Mouse (Mus musculus) thymus, adult 18-20 months (tissue): ENCODE data around the gene Eps15.

ENCODE experiments used
- DNase-seq, 2 experiments: peaks; one replicate each; pipeline ENCODE4 v3.0.0; 2022; ENCODE audit warnings: mixed read lengths in 2 of 2

Gene Eps15

DNA sequence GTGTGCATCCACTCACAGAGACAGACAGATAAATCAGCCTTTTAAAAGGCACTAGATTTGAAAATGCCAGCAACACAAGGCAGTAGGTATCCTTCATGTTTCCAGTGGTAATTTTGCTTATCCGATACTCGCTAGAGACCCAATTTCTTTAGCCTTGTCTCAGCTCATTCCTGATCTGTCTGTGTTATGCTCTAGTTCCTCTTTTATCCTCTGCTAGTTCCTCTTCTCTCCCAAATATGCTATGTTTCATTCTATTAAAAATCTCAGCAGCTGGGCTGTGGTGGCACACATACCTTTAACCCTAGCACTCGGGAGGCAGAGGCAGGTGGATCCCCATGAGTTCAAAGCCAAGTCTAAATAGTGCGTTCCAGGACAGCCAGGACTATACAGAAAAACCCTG lies 8.3 kb upstream of the Eps15 start:
- no peak for DNase-seq

DNA sequence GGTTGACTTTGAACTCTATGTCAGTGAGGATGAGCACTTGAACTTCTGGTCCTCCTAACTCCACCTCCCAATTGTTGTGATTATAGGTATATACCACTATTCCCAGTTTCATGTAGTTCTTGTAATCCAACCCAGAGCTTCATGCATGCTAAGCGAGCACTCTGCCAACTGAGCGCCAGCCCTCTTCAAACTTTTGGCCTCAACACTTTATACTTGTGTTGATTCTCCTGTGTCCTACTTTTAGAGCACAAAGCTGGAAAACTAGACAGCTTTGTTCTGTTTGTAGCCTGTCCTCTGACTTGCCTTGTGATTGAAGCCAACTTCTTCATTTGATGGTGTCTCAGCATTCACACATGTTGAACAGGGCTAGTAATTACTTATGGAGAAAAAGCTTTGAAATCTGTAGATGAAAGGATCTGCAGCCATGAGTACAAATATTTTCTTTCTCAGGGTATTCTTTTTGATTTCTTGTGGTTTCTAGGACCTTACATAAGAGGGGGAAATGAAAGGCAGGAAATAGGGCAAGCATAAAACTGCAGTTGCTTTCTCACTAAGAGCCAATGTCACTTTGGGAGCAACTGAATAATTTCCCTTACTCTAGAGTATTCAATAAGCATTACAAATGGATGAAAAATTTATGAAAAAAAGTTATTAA lies 6.4 kb upstream of the Eps15 start:
- DNase-seq = no peak

- DNase-seq = peak; percentile 26 to 32
Measured at GRCm38 (mm10) chr4:109280459-109281160, 542 bp downstream of the Eps15 start.

DNA sequence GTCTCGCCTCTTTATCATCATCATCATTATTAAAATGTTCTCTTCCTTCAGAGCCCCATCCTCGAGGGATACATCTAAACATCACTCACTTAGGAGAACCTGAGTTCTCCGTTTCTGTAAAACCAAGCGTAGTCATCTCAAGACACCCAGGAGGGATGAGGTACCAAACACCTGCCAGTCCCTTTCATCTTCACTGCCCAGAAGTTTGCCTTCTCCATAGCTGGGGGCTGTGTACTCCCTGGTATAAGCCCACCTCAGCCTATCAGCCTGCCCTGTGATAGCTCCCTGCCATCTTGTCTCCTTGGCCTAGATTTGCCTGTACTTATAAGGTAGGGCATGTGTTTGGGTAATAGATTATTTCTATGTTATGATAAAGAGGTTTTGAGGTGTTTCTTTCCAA lies 1.1 kb downstream of the Eps15 start:
- DNase-seq = no peak

GRCm38 (mm10) chr4:109281946-109282345 lies 1.9 kb downstream of the Eps15 start:
- no peak for DNase-seq

- DNase-seq = no peak
Measured at GRCm38 (mm10) chr4:109294629-109295028, 14.6 kb downstream of the Eps15 start.

DNA sequence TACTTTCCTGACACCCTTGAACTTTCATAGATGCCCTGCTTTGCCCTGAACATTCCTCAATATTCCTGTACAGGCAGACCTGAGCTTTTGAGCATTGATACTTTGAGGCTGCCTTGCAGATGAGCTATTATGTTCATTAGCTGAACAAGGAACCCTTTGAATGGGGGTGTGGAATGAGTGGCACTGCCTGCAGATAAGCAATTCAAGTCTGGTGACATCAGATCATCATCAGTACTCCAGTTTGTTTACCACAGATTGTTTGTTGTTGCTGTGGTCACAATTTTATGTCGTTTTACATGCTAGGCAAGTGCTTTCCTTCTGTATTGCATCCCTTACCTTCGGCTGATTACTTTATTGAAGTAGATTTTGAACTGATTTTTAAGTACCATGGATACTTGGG lies 16.4 kb downstream of the Eps15 start:
- no peak for DNase-seq

DNA sequence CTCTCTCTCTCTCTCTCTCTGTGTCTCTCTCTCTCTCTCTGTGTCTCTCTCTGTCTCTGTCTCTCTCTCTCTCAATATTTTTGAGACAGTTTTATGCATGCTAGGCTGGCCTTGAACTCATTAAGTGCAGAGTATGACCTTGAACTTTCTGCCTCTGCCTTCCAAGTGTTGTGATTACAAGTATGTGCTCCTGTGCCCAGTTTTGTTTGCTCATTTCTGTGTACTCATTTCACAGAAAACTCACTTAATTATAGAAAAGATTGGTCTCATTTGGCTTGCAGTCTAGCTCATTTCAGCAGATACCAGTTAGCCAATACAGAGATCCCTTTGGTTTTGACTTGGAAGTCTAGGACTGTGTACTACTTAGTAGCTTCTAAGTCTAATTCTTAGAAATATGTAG lies 19.1 kb downstream of the Eps15 start:
- DNase-seq = no peak

GRCm38 (mm10) chr4:109316941-109317894 lies 37.1 kb downstream of the Eps15 start:
- no peak for DNase-seq

- DNase-seq = no peak
Measured at GRCm38 (mm10) chr4:109336796-109337195, 56.7 kb downstream of the Eps15 start.

- no peak for DNase-seq
Measured at GRCm38 (mm10) chr4:109341222-109341621, 61.2 kb downstream of the Eps15 start.

DNA sequence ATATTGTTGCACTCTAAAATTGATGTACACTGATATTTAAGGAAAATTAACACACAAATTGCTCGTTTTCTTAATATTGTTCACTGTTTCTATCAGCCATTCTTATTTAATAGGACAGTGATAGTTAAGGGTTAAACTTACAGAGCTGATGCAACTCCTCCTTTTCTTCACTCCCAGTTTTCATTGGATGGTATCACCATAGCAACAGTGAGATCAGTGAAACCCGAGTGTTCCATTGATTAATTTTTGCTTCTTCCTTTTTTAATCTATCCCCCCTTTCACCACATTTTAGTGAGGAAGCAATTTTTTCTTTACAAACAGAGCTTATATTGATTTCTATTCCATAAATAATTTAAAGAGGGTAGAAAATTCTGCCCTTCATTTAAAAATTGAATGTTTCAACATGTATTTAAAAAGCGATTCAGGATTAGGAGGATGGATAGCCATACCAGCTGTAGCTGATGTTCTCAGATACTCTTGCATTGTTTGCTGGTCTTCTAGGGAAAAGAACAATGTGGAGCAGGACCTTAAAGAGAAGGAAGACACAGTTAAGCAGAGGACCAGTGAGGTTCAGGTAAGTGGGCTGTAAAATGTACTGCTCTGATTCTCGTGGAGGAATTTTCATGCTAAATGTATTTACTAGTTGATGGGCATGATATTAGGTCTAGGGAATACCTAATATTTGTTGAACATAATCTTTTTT lies 62.9 kb downstream of the Eps15 start:
- no peak for DNase-seq

DNA sequence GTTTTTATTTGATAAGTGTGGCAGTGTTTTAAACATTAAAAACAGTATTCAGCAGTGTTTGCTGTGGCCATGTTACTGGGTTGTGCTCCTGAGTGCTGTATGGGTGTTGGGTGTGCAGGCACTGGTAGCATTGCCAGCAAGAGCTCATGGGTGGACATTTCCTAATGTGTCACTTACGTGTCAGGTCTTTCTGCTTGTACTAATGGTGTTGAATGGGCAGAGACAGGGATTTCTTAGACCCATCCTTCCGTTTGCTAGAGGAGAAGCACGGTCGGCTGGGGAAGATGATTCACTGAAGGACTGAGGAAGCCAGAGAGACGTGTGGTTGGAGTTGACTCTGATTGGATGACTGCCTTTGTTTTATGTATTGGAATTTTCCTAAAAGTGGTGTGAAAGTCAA lies 63.8 kb downstream of the Eps15 start:
- DNase-seq = no peak

DNA sequence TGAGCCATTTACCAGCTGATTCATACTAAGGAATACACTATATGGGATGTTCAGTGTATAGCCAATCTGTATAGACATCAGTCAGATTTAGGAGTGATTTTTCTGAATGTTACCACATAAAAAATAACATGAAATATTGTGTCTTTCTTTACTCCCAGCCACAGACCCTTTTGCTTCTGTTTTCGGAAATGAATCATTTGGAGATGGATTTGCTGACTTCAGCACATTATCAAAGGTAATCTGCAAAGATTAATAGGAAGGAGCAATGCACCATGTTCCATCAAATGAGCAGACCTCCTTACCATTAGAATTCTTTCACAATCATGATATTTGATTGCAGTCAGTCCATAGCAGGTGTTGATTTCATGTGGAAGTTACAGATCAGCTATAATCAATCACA lies 98.0 kb downstream of the Eps15 start:
- DNase-seq = no peak

GRCm38 (mm10) chr4:109382457-109382856 lies 102.4 kb downstream of the Eps15 start:
- no peak for DNase-seq

DNA sequence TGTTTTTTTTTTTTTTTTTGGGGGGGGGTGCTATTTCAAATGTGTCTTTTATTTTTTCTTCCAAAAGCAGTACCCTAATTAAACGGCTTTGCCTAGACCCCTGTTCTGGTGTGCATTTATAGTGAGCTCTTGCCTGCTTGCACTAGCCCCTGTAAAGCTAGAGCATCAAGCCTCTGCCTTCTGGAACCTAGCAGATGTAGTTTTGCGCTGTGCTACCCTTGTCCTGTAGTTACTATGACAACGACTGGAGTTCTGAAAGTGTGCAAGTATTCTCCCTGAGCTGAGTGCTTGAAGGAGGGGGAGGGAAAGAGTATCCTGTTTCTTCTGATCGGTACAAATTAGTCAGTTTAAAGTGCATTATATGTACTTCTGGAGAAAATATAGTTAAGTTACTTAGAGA lies 105.5 kb downstream of the Eps15 start:
- no peak for DNase-seq

- DNase-seq = no peak
Measured at GRCm38 (mm10) chr4:109393229-109393779, 113.2 kb downstream of the Eps15 start.

GRCm38 (mm10) chr4:109393902-109394301 lies 113.8 kb downstream of the Eps15 start:
- DNase-seq = no peak

DNA sequence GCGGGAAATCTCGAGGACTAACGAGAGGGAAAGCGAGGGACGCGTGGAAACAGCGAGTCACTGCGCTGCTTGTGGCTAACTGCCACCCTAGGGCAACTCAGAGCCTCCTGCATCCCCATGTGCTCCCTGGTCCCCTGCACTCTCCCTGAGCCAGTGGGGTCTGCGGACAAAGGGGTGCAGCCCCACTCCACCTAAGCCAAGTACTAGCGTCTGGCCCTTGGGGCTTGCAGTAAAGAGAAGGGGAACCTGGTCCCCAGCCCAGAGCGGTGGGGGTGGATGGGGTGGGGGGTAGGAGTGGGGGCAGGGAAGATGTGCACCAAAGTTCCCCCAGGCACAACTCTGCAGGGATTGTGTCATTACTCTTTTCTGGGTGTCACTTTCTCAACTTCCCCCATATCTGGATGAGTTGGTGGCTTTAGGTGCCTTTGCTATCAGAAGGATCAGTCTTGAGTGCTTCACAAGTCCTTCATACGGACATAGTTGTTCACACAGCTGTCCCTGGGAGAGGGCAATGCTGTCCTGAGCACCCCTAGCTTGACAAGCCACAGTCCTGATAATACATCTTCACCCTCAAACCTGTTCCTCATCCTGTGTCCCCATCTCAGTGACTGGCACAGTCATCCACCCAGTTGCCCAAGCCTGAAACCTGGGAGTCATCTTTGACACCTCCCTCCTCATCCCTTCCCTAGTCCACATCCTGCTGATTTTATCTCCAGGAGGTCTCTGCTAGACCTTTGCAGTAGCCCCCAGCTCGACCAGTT lies 114.4 kb downstream of the Eps15 start:
- no peak for DNase-seq

- DNase-seq = no peak
Measured at GRCm38 (mm10) chr4:109400366-109400980, 120.4 kb downstream of the Eps15 start.

- DNase-seq = no peak
Measured at GRCm38 (mm10) chr4:109401176-109401689, 121.2 kb downstream of the Eps15 start.
